Mouse (Mus musculus) cerebellum, adult 2 months (tissue): ENCODE data around the gene Wnk4.

Experiments used
- CTCF ChIP-seq: fragments of 200-500 bp; IDR thresholded peaks from 2 replicates; pipeline ENCODE4 v1.5.1; 2011; ENCODE audit warnings: low read depth, mild to moderate bottlenecking, control low read depth, low read length, moderate library complexity, borderline replicate concordance; ENCODE audit not compliant: insufficient read depth
- POLR2A ChIP-seq: fragments of 200-500 bp; IDR thresholded peaks from 2 replicates; pipeline ENCODE4 v1.6.1; 2011; ENCODE audit warnings: low read length, control low read depth, borderline replicate concordance; ENCODE audit not compliant: insufficient read depth

- no peak for TF ChIP-seq CTCF
- TF ChIP-seq POLR2A = no peak
Measured at GRCm38 (mm10) chr11:101236782-101237181, 23.6 kb upstream of the Wnk4 start.
